Comparison of ENCODE assay signal across 8 mouse cellular contexts in the genomic region with DNA sequence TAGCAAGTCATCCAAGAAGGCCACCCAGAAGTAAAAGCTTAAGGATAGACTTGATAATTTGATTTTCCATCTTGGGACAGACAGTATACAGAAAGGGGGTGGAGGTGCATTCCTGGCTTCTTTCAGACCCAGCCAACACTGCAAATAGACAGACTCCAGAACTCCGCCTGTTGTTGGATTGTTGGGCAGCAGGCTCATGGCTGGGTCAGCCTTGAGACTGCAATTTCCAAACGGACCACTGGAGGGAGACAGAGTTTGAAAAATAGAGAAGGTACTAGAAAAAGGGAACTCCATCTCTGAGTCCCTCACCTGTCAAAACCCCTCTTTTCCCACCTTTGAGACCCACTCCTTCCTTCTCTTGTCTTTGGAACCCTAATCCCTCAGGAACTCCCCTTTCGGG. TPM values are rescaled to one million over a fixed set of nuclear protein-coding genes. Genes with fewer than 3 reads are reported as not detected.
DNase-seq lines count a peak whose midpoint lies in the region; ATAC-seq and TF ChIP-seq lines count a peak whose summit lies in the region.

No protein-coding gene starts in this region.

- H3K27me3 ChIP-seq in thymus, adult 2 months (ENCODE audit: control insufficient read depth, insufficient read depth, low read length): no peaks in the 10 kb centered on the region
- peaks cover 6% of the 10 kb centered on the region; the same call in 1 of the 2 replicates for H3K27me3 ChIP-seq in hindbrain, embryonic 16.5 days (replicated peaks; ENCODE audit: control insufficient read depth, insufficient read depth, low read length)
- H3K27me3 ChIP-seq in lung, embryonic 14.5 days (ENCODE audit: insufficient read depth, low read length): no peaks in the 10 kb centered on the region

- 34% methylated on average over 3 of the region's 3 CpGs for WGBS in thymus, adult 2 months
- 28% methylated on average over 3 of the region's 3 CpGs for WGBS in hindbrain, embryonic 16.5 days
- WGBS in lung, embryonic 14.5 days: 31% methylated on average over 3 of the region's 3 CpGs

- H3K9ac ChIP-seq in hindbrain, embryonic 16.5 days (ENCODE audit: low read depth, low read length): no peak overlapping the region
- H3K9ac ChIP-seq in lung, embryonic 14.5 days: no peak overlapping the region

- H3K4me3 ChIP-seq in thymus, adult 2 months (ENCODE audit: control insufficient read depth, insufficient read depth, low read length): no peak overlapping the region
- H3K4me3 ChIP-seq in hindbrain, embryonic 16.5 days (ENCODE audit: low read length): no peak overlapping the region
- no peak overlapping the region for H3K4me3 ChIP-seq in lung, embryonic 14.5 days (ENCODE audit: low read depth, low read length)

- TF ChIP-seq CTCF in thymus, adult 2 months (IDR thresholded peaks at IDR 0.05; ENCODE audit: borderline replicate concordance, control insufficient read depth, extremely low read depth, insufficient read depth, low read length, poor library complexity): no peak
- peak; percentile 80 for TF ChIP-seq CTCF in lung, embryonic 14.5 days (IDR thresholded peaks at IDR 0.05; ENCODE audit: low read depth)

- ATAC-seq in hindbrain, embryonic 16.5 days: peak; percentile 49; the same call in 1 of the 2 replicates
- ATAC-seq in lung, embryonic 14.5 days (ENCODE audit: insufficient read depth): no peak

- no peak for TF ChIP-seq POLR2A in thymus, adult 2 months (IDR thresholded peaks at IDR 0.05; ENCODE audit: control insufficient read depth, extremely low read depth, insufficient read depth, low read length, poor library complexity)

- H3K36me3 ChIP-seq in thymus, adult 2 months (ENCODE audit: control insufficient read depth, insufficient read depth, low read length): no peaks in the 10 kb centered on the region
- H3K36me3 ChIP-seq in hindbrain, embryonic 16.5 days (ENCODE audit: control insufficient read depth, insufficient read depth, low read length): no peaks in the 10 kb centered on the region
- H3K36me3 ChIP-seq in lung, embryonic 14.5 days (ENCODE audit: insufficient read depth): no peaks in the 10 kb centered on the region

- no peak overlapping the region for H3K27ac ChIP-seq in thymus, adult 2 months (ENCODE audit: control insufficient read depth, insufficient read depth, low read length)
- no peak overlapping the region for H3K27ac ChIP-seq in hindbrain, embryonic 16.5 days (ENCODE audit: low read depth, low read length)
- H3K27ac ChIP-seq in lung, embryonic 14.5 days (ENCODE audit: low read depth): no peak overlapping the region

- H3K9me3 ChIP-seq in hindbrain, embryonic 16.5 days (ENCODE audit: control insufficient read depth, low read length): no peaks in the 10 kb centered on the region
- H3K9me3 ChIP-seq in lung, embryonic 14.5 days (ENCODE audit: low read depth, low read length): no peaks in the 10 kb centered on the region

- DNase-seq in adrenal gland, adult (ENCODE audit: inconsistent age in 2 of 2, low spot score in 1 of 2): peak; percentile 63 to 91
- no peak for DNase-seq in adrenal gland, postnatal 4 days (ENCODE audit: low spot score in 2 of 2)
- DNase-seq in thymus, adult 2 months: peak; percentile 62
- no peak for DNase-seq in thymus, adult 18-20 months
- peak; percentile 54 for DNase-seq in embryo, embryonic 11.5 days (ENCODE audit: low read depth, low spot score)
- peak; percentile 83 for DNase-seq in lung, embryonic 14.5 days
- DNase-seq in right cerebral cortex, adult 2 months (ENCODE audit: low spot score in 2 of 2): peak; percentile 64 to 82

- peaks cover 1% of the 10 kb centered on the region for H3K4me1 ChIP-seq in thymus, adult 2 months (replicated peaks; ENCODE audit: control insufficient read depth, insufficient read depth, low read length)
- no peaks in the 10 kb centered on the region for H3K4me1 ChIP-seq in hindbrain, embryonic 16.5 days (ENCODE audit: control insufficient read depth, insufficient read depth, low read depth, low read length)
- no peaks in the 10 kb centered on the region for H3K4me1 ChIP-seq in lung, embryonic 14.5 days (ENCODE audit: insufficient read depth)

- no peak overlapping the region for H3K4me2 ChIP-seq in hindbrain, embryonic 16.5 days (ENCODE audit: low read length)
- no peak overlapping the region for H3K4me2 ChIP-seq in lung, embryonic 14.5 days

RNA-seq across cellular contexts. Expression of a gene that starts 5.9 kb away (rescaled TPM):
- 100 to 1,000 TPM in 1 of 2 experiments, 10 to 100 TPM in 1; 92.4 to 101 TPM for total RNA-seq in adrenal gland, postnatal 4 days (2021)
- 8.9 and 9.6 TPM in 2 replicates for polyA plus RNA-seq in thymus, adult 2 months (2012; rRNA removed)
- 16.0 and 19.5 TPM in 2 replicates for polyA plus RNA-seq in hindbrain, embryonic 16.5 days (2015; fragmentation: Nextera tagmentation; extraction: Ambion mirVana)
- polyA plus RNA-seq in lung, embryonic 14.5 days (2014; fragmentation: Nextera tagmentation; extraction: Ambion mirVana): 46.0 and 48.9 TPM in 2 replicates

Comparison
In these comparisons a context has a peak if more than half of its experiments do, and no peak if none do; other contexts are left out.
1. DNase-seq: peak in adrenal gland, adult (2 of 2), thymus, adult 2 months (single experiment), embryo, embryonic 11.5 days (single experiment), lung, embryonic 14.5 days (single experiment) and right cerebral cortex, adult 2 months (2 of 2); none in adrenal gland, postnatal 4 days (0 of 2) and thymus, adult 18-20 months (0 of 2).